Mouse (Mus musculus) lung, postnatal 14 days (tissue): ENCODE results near the gene Skap2.

Source experiments
- DNase-seq: peaks from one replicate; pipeline ENCODE4 v3.0.0; 2021

The Skap2 gene

DNA sequence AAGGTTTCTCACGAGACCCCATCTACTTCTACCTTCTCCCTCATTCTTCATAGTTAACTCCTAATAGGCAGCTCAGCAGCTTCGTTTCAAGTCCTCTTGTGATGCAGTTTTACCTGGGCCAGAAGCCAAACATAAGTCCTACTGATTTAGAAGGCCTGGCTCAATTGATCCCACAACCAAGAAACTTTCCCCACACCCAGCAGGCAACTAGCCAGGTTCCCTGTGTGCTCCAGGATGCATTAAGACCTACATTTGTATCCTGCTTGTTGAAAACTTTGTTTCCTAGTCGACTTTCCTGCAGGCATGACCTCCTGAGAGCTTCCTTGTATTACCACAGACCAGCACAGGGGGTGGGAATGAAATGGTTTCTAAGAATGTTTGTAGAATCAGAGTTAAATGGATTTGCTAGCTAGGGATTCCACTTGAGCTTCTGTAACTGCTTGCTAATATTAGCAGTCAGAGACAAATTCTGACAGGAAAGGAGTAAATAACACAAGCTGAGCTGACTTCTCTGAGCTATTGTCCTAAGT is 125.4 kb downstream of the Skap2 start:
- DNase-seq: peak; percentile 38

DNA sequence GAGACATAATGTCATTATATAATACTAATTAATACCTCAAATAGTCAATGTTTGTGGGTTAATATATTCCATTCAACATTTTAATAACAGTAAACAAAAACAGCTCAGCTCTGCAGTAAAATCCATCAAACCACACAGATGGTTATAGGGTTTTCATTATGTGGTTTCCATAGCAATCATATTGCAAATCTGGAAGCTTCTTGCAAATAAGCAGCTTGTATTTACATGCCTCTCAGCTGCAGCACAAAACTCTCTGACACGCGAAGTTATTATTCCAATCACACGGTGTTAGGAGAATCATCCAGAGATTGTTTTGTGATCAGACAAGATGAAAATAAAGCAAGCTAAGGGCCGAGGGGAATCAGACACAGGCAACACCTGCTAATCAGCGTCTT is 129.5 kb downstream of the Skap2 start:
- no peak for DNase-seq

DNA sequence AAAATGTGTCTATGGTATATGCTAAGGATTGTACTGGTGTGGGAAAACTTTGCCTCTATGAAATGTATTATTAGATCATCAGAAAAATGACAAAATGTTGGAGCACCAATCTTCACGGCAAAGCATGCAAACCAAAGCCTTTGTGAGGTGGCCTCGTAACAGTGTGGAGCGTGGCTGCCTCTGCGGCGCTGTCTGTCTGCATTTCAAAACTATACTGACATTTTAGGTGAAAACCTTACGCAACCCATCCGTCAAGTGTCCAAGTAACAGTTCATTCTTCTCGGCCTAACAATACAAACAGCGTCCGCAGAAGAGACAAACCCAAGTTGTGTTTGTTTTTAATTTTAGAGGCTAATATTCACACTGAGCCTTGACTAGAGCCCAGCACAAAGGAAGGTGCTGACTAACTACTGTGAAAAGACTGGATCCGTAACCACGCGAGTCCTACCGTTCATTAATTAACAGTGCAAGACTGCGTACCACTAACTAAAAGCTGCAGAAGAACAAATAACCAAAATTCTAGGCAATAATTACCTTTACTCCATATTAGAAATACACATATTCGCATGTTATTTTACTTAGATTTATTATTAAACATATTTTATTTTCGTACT is 130.0 kb downstream of the Skap2 start:
- no peak for DNase-seq

DNA sequence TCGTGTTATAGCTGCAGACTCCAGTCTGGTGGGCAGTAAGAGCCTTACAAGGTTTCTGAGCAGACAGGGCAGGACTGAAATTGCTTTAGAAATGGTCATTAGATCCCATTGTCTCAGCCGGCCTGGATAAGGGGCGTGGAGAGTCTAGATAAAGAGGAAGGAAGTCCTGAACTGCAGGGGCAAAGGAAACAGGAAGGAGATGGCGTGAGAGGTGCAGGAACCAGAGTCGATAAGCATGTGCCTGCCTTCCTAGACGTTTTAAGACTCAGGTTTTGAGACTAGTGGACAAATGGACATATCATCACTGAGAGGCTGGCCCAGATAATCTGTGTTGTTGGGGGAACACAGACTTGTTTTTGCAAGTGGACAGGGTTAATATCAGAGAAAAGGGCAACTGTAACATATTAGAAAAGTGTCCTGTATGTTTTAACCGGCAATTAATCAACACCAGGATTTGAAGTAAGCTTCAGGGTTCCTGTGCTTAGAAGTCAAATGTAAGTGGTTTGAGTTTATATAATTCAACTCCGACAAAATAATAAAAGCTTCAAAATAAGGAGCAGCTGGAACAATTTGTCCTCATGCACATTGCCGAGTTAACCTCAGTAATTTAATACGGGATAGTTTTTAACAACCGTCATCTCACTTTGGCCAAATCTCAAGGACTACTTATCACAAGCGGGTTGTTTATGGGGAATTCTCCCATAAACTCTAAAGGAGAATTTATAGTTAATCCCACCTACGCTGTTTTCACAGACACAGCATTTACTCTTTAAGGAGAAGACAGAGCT is 131.0 kb downstream of the Skap2 start:
- DNase-seq: peak; percentile 52

DNA sequence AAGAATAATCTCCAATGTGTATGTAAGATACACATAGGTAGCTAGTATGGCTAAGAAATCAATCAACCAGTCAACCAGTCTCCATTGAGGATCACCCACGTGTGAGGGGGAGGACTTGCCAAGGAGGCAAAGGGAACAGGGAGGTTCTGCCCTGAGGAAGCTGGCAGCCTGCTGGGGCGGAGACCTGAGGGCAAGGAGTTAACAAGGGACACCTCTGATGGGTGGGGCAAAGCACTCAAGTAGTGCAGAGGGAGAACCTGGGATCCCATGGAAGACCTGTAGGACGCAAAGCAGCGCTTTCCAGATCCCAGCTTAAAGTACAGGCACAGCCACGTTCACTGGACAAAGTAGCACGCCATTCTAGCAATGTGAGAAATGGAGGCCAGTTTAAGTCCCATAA is 131.6 kb downstream of the Skap2 start:
- DNase-seq: no peak

DNA sequence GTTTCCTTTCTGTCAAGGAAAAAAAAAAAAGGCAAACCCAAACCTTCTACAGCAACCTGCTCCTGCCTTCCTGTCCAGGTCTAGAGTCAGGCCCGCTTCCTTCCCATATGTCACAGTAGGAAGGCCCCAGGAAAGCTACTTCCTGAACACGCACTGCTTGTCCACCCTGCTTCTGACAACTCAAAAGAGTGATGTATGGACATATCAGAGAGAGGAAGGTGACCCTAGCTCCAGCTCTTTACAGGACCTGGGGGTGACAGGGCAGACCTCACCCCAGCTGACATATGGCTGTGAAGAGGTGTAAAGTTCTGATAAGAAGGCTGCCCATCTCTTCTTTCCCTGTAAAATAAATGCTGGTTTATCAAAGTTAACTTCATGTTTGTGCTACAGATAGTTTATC is 133.8 kb downstream of the Skap2 start:
- no peak for DNase-seq

DNA sequence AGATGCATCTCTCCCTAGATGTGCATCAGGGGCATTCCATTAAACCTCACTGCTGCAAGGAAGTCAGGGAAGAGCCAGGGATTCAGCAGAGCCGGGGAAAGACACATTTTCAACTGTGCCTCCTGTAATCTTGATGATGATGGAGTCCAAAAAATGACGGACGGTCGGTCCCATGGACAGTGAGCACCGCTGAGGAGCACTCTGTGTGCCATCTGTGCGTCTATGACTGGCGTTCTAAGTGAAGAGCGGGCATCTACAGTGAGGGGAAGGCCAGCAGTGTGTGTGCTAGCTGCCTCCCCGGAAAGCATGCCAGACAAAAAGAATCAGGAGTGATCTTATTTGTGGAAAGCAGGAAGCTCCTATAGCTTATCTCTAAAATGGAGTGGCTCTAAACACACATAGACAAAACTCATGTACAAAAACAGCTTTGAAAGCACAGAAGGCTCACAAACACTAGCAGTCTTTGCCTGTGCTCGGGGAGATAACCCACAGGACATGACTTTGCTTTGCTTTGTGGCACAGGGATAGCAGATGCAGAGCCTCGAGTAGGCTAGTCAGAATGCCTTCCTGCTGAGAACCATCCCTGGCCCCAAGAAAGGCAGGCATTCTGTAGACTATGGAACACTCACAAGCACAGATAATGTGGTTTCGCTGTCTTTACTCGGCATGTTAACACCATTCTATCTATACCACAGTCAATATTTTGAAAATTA is 135.4 kb downstream of the Skap2 start:
- no peak for DNase-seq

DNA sequence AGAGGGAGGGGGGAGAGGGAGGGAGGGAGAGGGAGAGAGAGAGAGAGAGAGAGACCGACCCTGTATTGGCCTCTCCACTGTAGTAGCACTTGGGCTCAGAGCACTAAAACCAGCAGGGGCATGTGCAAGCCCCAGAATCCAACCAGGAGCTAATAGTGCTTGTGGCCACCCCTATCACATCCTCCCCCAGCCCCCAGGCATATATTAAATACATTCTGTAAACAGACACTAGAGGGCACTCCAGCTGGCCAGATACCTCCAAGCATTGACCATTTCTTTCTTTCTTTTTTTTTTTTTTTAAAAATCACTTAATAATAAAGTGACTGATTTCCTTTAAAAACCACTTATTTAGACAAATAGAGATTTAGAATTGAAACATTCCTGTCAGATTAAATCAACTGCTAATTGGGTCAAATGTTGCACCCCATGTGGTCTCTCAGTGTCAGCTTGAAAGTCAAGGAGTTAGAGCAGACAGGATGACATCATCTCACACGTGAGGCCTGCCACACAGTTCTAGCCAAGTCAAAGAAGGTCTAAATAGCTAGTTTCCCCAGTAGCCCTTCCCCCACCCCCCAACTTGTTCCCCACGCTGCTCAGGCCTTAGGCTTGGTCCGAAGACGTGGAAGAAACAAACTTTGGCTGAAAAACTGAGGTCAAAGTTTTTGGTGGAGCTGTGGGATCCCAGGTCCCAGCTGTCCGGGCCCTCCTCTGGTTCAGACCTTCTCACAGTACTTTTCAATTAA is 136.3 kb downstream of the Skap2 start:
- DNase-seq: peak; percentile 54

DNA sequence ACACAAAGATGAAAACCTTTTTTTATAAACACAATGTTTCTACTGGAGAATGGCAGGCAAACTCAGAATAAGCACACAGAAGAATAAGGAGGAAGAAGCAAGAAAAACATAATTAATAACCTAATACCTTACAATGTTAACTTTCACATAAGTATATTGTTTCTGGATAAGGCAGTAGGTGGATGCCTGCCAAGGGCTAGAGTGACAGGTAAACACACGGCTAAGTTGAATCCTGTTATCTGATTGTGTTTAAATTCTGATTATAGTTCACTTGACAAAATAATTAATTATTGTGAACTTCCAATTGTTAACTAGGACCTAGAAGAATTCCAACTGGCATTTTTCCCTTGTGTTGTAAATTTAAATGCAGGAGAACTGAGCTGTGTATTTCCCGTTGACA is 138.3 kb downstream of the Skap2 start:
- DNase-seq: peak; percentile 73

DNA sequence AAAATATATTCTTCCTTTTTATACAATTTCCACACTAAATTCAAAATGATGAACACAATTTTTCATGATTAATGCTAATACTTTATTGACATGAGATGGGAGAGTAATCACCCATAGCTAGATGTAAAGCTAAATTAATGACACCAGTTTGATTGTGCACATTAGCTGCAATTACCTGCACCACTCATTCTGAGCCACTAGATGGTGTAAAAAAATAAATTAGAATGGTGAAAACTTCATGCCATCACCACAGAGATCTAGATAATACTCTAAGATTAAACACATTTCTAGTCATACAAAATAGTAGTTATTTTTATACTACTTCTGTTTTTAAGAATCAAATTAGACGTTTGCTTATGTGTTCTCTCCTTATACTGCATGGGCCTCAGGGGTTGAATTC is 141.2 kb downstream of the Skap2 start:
- DNase-seq: no peak

DNA sequence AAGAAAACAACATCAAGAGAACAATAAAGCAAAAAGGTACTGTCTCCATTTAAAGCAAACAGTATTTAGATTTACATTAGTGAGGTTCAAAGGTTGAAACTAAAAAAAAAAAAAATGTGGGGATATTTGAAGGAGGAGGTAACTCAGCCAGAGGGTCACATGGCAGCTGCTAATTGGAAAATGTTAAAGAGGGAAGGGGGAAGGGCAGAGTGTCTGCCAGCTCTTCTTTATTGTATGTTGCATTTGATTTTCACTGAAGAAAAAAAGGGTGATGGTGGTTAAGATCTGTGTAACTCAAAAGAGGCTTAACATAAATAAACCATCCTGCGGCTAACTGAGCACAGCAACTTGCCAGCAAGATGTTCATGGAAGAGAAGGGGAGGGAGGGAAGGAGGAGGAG is 142.1 kb downstream of the Skap2 start:
- no peak for DNase-seq

DNA sequence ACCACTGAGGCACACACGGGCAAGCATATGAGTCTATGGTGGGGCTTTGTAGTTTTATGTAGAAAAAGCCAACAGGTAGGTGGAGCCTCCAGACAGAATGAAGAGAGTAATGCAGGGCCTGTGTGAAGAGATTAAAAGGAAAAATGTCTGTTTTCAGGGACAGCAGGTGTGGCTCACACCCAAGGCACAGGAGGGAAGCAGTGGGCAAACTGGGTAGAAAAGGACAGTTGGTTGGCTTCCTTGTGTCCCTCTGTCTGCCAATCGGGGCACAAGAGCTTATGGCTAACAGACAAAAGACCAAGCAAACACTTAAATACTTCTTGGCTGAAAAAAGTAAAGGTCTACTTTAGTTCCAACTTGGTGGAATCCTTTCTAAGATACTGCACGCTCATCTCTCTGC is 145.8 kb downstream of the Skap2 start:
- DNase-seq: no peak

DNA sequence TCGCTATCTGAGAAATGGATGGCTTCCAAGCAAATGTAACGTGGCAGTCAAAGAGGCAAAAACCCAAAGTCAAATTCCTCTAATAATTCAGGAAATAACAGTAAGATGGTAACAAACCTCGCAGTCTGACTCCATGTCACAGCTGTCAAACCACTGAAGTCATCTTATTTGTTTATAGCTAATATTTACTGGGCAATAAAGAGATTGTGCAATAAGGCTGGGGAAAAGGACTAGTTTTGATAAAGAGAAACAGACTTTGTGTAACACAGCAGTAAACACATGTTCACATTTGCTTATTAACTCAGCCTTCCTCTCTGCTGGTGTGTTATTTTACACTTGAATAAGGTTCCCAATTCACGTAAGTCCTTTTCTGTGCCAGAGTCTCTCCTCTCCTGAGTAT is 148.8 kb downstream of the Skap2 start:
- DNase-seq: no peak

DNA sequence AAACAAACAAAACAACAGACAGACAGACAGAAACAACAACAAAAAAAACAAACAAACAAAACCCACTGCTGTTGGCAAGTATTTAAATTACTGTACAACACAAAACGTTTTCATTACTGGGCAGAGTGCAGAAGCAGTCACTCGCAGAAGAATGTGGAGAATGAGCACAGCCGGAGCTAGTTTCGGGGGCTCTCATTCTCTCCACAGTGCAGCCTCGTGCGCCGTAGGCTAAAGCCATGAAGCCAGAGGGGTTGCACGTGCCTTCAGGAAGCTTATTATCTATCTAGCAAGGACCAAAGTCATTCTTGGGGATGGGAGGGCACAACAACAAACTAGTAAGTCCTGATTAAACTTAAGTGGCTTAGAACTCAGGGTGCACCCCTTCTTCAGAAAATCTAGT is 152.0 kb downstream of the Skap2 start:
- DNase-seq: no peak

DNA sequence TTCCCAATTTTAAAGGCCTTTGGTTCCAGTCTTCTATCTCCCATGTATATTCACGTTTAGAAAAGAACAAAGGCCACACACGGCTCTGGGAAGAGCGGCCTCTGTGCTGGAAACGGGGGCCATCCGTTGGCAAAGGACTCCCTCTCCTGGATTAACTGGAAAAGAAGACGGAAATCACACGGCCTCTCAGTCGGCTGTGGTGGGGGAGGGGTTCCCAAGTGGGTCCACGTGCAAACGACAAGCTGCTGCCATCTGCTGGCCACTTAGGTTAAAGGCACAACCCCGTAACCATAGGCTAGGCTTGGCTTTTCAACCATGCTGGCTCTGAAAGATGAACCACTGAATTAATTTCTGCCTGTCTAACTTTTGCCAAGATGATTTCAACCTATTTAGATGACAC is 154.5 kb downstream of the Skap2 start:
- peak; percentile 98 for DNase-seq

DNA sequence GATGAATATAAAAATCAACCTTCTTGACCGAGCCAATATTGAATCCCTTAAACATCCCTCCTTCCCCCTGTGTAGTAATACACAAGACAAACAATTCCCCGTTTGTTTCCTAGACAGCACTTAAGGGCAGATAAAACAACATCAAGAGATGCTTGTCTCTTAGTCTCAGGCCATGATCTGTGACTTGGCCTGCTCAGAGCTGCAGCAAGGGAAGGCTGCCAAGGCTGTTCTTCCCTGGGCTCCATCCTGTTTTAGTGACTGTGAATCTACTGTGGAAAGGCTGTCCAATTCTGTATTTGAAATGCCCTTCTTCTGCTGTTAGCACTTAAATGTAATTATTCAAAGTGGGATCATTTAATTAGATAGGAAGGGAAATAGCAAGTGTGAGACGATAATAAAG is 159.1 kb downstream of the Skap2 start:
- no peak for DNase-seq

DNA sequence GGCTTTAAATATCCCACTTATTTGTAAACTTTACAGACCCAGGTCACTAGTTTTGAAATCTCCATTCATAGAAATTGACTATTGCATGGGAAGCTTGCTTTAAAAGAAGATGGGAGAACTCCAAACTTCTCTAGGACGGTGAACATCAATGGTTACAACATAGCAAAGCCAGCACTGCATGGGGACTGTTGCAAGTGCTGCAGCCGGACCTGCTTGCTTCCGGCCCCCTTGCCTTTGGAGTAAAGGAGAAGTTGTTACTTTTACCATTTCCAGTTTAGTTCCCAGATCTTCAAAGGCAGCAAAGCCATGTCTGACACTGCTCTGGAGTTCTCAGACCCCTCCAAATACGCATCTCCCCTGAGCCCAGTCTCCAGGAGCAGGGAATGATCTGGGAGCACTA is 159.7 kb downstream of the Skap2 start:
- DNase-seq: no peak

DNA sequence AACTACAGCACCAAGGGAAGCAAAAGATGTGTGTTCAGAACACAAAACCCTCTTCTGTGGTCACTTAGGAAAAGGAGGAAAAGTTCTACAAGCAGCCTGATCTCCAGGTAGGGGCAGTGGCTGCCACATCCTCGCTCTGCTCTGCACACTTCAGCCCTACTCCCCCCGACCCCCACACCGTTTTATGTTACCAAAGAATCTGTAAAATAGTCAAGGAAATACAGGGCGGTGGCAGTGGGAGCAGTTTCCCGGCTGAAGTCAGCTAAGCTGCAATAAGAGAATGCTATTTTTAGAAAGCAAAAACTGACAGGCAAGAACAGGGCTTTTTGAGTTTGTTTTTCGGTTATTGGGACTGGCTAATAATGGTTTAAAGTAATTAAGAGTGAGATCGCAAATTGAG is 160.8 kb downstream of the Skap2 start:
- no peak for DNase-seq

DNA sequence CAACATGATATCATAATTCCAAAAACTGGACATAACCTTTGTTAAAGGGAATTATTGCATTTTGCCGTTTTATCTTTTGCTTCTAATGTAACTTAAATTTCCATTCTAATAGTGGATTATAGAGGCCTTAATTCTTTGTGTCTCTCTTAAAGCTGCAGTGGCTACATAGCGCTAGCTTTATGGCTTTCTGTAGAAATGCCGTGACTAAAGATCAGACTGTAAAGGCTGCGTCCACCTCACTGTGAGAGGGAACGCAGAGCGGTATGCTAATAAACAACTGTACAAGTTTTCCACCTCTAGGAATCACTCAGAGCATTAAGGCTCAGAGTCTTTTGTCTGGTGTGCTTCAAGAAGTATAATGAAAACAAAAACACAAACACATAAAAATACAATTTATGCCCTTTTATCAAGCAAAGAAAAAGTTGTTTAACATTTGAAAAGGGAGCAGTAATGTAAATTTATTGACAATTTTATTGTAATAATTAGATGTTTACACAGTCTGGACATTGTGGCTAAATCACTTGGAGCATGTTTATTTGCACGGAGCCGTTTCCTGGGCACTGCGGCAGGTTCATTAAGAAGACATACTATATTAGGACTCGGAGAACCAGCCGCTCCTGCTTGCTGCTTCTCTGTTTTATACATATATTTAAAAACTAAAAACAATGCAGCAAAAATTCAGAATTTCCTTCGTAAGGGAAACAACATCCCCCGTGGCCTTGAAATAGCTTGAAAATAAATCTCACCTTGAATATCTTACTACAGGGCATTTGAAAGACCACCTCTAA is 162.1 kb downstream of the Skap2 start:
- no peak for DNase-seq

DNA sequence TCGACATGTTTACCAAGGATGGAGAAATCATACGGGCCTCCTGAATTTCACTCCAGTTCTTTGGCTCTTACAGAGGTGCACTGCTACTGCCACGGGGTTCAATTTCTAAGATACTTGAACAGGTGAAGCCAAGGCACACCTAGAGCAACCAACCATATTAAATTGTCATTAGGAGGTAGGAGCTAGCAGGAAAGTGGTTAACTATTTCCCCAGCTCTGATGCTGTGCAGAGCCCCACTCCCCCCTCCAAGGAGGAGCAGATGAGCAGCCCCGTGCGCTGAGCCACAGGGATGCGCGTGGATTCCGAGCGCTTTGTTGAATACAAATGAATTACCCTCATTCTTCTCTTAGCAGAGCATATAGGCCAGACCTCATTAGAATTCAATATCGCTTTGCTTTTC is 162.8 kb downstream of the Skap2 start:
- DNase-seq: no peak

DNA sequence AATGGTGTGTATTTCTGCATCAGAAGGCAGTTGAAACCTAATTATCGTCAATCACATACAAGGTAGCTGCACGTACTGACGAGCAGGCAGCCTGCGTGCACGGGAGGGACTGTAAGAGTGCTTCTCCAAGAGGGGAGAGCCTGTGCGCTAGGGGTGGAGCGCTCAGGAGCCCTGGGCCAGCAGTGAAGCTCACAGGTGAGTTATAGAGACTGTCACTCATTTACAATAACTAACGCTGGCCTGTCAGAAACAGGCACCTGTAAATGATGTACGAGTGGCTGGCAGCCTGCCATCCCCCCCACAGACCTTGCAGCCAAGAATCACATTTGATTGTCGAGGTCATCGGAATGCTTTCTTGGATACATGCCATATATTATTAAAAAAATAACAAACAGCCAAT is 168.2 kb downstream of the Skap2 start:
- DNase-seq: no peak

DNA sequence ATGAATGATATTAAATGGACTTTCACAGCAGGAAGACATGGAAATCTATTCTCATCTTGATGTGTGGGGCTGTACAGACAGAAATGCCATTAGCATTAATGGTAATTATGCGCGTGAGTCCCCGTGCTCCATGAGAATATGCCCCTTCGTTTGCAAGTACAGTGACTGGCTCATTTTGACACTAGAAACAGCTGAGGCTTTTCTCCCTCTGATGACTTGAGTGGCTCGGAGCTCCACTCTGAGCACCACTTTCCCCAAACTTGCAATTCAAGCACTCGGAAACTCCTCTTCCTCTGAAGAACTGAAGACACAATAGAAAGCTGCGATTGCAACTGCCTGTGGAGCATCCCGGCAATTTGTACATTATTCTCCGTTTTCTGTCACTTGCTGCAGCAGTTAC is 169.3 kb downstream of the Skap2 start:
- no peak for DNase-seq

DNA sequence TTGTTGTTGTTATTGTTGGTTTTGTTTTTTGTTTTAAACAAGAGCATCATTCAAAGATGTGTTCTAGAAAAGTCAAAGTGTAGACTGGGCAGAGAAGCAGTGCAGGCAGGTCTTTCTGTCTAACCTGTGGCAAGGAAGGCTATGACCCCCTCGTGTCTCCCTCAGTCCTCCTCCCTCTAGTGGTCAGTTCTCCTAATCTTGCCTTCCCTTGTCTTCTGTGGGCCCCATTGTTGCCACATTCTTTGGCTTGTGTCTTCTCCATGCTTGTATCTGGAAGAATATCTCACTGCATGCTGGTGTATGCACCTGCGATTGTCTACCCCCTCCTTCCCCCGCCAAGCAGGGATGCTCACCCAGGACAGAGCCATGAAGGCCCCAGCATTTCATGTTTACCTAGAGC is 174.2 kb downstream of the Skap2 start:
- no peak for DNase-seq
